Mouse (Mus musculus) heart, adult 2 months (tissue): Measurements from ENCODE around the gene Slc22a14.

ENCODE experiments used
- CTCF ChIP-seq: fragments of 200-600 bp; IDR thresholded peaks from 2 replicates; pipeline ENCODE4 v1.8.1; 2022; ENCODE audit warnings: antibody characterized with exemption, mild to moderate bottlenecking, moderate library complexity
- POLR2A ChIP-seq: fragments of 200-500 bp; IDR thresholded peaks from 2 replicates; pipeline ENCODE4 v1.6.1; 2011; ENCODE audit warnings: mild to moderate bottlenecking, low read depth, low read length, control low read depth; ENCODE audit not compliant: insufficient read depth

DNA sequence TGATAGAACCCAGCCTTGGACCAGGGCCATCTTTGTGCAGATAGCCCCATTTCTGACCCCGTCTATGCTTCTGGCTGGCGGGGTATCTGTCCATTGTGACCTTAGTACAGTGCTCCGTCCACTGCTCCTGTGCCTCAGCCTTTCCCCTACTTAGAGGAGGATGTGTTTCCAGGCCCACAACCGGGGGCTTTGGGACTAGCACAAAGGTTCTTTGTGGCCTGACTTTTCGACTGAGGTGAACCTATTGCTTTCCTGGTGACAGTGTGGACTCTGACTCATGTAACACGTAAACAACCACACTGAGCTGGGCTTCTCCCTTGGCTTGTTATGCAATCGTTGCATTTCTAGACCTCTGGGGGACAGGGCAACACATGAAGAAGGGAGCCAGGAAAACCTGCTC lies 200.6 kb downstream of the Slc22a14 start:
- TF ChIP-seq CTCF, result no peak
- no peak for TF ChIP-seq POLR2A
